Mouse (Mus musculus) frontal cortex, adult (tissue): ENCODE measurements around the gene Kcnj14.

Source experiments
- ATAC-seq: cut with Nextera tagmentation; 2 replicates; pipeline ENCODE4 v1.9.2; 2017; ENCODE audit warnings: mild to moderate bottlenecking, moderate library complexity, mixed read lengths; ENCODE audit not compliant: low TSS enrichment

Gene Kcnj14

GRCm38 (mm10) chr7:45797661-45798510, 26.7 kb downstream of the Kcnj14 start:
- ATAC-seq, result no peak

GRCm38 (mm10) chr7:45796950-45797349, 27.6 kb downstream of the Kcnj14 start:
- no peak for ATAC-seq

- ATAC-seq, result no peak
These were observed 29.6 kb downstream of the Kcnj14 start for GRCm38 (mm10) chr7:45794971-45795370.

- ATAC-seq, result no peak
These were observed 30.5 kb downstream of the Kcnj14 start for GRCm38 (mm10) chr7:45793969-45794585.

GRCm38 (mm10) chr7:45793240-45793639, 31.3 kb downstream of the Kcnj14 start:
- no peak for ATAC-seq

GRCm38 (mm10) chr7:45791756-45792490, 32.7 kb downstream of the Kcnj14 start:
- peak; percentile 64; the same call in 1 of the 2 replicates for ATAC-seq

GRCm38 (mm10) chr7:45790721-45791120, 33.9 kb downstream of the Kcnj14 start:
- no peak for ATAC-seq

- no peak for ATAC-seq
These were observed 36.9 kb downstream of the Kcnj14 start for GRCm38 (mm10) chr7:45787642-45788041.

GRCm38 (mm10) chr7:45786661-45787413, 37.7 kb downstream of the Kcnj14 start:
- peak; percentile 45; the same call in 1 of the 2 replicates for ATAC-seq

GRCm38 (mm10) chr7:45786136-45786578, 38.4 kb downstream of the Kcnj14 start:
- no peak for ATAC-seq

- no peak for ATAC-seq
These were observed 39.0 kb downstream of the Kcnj14 start for GRCm38 (mm10) chr7:45785388-45786135.

- ATAC-seq, result peak; percentile 64
These were observed 39.8 kb downstream of the Kcnj14 start, which contains the start of gene Sult2b1 for GRCm38 (mm10) chr7:45784524-45785372. Sult2b1 (minus strand) TSS chr7:45784669.

GRCm38 (mm10) chr7:45783511-45784091, 41.0 kb downstream of the Kcnj14 start, which contains the start of gene Lmtk3:
Lmtk3 (plus strand) TSS chr7:45783738.
- peak; percentile 38 for ATAC-seq

- ATAC-seq, result no peak
These were observed 42.3 kb downstream of the Kcnj14 start for GRCm38 (mm10) chr7:45782271-45782670.

- peak; percentile 42; the same call in 1 of the 2 replicates for ATAC-seq
These were observed 45.4 kb downstream of the Kcnj14 start for GRCm38 (mm10) chr7:45779081-45779641.

- no peak for ATAC-seq
These were observed 49.3 kb downstream of the Kcnj14 start for GRCm38 (mm10) chr7:45775237-45775636.

GRCm38 (mm10) chr7:45771101-45771500, 53.5 kb downstream of the Kcnj14 start:
- no peak for ATAC-seq

- no peak for ATAC-seq
These were observed 54.0 kb downstream of the Kcnj14 start for GRCm38 (mm10) chr7:45770427-45771082.
